Mouse (Mus musculus): ENCODE results near the gene Pink1. TPM values are rescaled to one million over a fixed set of nuclear protein-coding genes. Genes with fewer than 3 reads are reported as not detected.

The Pink1 gene
- polyA plus RNA-seq, 1 experiment, result not detected

GRCm38 (mm10) chr4:138361370-138361821, 35.3 kb upstream of the Pink1 start:
- H3K27ac ChIP-seq (ENCODE audit: insufficient read depth, low read depth, low read length), result no peak overlapping the region
- TF ChIP-seq POLR2A (IDR thresholded peaks at IDR 0.05; ENCODE audit: insufficient read depth, low read depth, low read length) (no peak), CTCF (IDR thresholded peaks at IDR 0.05; ENCODE audit: insufficient read depth, low read depth, low read length) (no peak)
- WGBS, result 9% methylated on average over 11 of the region's 11 CpGs
- H3K4me1 ChIP-seq (ENCODE audit: control insufficient read depth, insufficient read depth, low read length), result peaks cover 3% of the 10 kb centered on the region; the same call in 1 of the 2 replicates
- no peak overlapping the region for H3K4me3 ChIP-seq (ENCODE audit: insufficient read depth, low read depth, low read length)

- TF ChIP-seq CTCF (IDR thresholded peaks at IDR 0.05; ENCODE audit: insufficient read depth, low read depth, low read length) (no peak), POLR2A (IDR thresholded peaks at IDR 0.05; ENCODE audit: insufficient read depth, low read depth, low read length) (no peak)
- H3K4me3 ChIP-seq (ENCODE audit: insufficient read depth, low read depth, low read length), result no peak overlapping the region
- peaks cover 3% of the 10 kb centered on the region; the same call in 1 of the 2 replicates for H3K4me1 ChIP-seq (ENCODE audit: control insufficient read depth, insufficient read depth, low read length)
- 82% methylated on average over 3 of the region's 3 CpGs for WGBS
- H3K27ac ChIP-seq (ENCODE audit: insufficient read depth, low read depth, low read length), result no peak overlapping the region
Measured at GRCm38 (mm10) chr4:138358176-138358575, 32.1 kb upstream of the Pink1 start.

- no peak overlapping the region for H3K4me3 ChIP-seq (ENCODE audit: insufficient read depth, low read depth, low read length)
- no peak overlapping the region for H3K27ac ChIP-seq (ENCODE audit: insufficient read depth, low read depth, low read length)
- 89% methylated on average over 12 of the region's 12 CpGs for WGBS
- TF ChIP-seq CTCF (IDR thresholded peaks at IDR 0.05; ENCODE audit: insufficient read depth, low read depth, low read length) (no peak), POLR2A (IDR thresholded peaks at IDR 0.05; ENCODE audit: insufficient read depth, low read depth, low read length) (no peak)
- H3K4me1 ChIP-seq (ENCODE audit: control insufficient read depth, insufficient read depth, low read length), result no peaks in the 10 kb centered on the region
Measured at GRCm38 (mm10) chr4:138356551-138356950, 30.4 kb upstream of the Pink1 start.

GRCm38 (mm10) chr4:138356141-138356540, 30.0 kb upstream of the Pink1 start:
- TF ChIP-seq POLR2A (IDR thresholded peaks at IDR 0.05; ENCODE audit: insufficient read depth, low read depth, low read length) (no peak), CTCF (IDR thresholded peaks at IDR 0.05; ENCODE audit: insufficient read depth, low read depth, low read length) (no peak)
- H3K4me3 ChIP-seq (ENCODE audit: insufficient read depth, low read depth, low read length), result no peak overlapping the region
- 95% methylated on average over 8 of the region's 8 CpGs for WGBS

GRCm38 (mm10) chr4:138355496-138355895, 29.4 kb upstream of the Pink1 start:
- 89% methylated on average over 2 of the region's 2 CpGs for WGBS
- Histone ChIP-seq H3K27ac (ENCODE audit: insufficient read depth, low read depth, low read length) (no peak overlapping the region), H3K4me3 (ENCODE audit: insufficient read depth, low read depth, low read length) (no peak overlapping the region), H3K4me1 (ENCODE audit: control insufficient read depth, insufficient read depth, low read length) (no peaks in the 10 kb centered on the region)
- TF ChIP-seq CTCF (IDR thresholded peaks at IDR 0.05; ENCODE audit: insufficient read depth, low read depth, low read length), result no peak
- TF ChIP-seq POLR2A (IDR thresholded peaks at IDR 0.05; ENCODE audit: insufficient read depth, low read depth, low read length), result no peak

More at GRCm38 (mm10) chr4:138356141-138356540, 30.0 kb upstream of the Pink1 start:
- Histone ChIP-seq H3K27ac (ENCODE audit: insufficient read depth, low read depth, low read length) (no peak overlapping the region), H3K4me1 (ENCODE audit: control insufficient read depth, insufficient read depth, low read length) (no peaks in the 10 kb centered on the region)

- H3K4me3 ChIP-seq (ENCODE audit: insufficient read depth, low read depth, low read length), result no peak overlapping the region
- TF ChIP-seq POLR2A (IDR thresholded peaks at IDR 0.05; ENCODE audit: insufficient read depth, low read depth, low read length), result no peak
- no peak for TF ChIP-seq CTCF (IDR thresholded peaks at IDR 0.05; ENCODE audit: insufficient read depth, low read depth, low read length)
- no peaks in the 10 kb centered on the region for H3K4me1 ChIP-seq (ENCODE audit: control insufficient read depth, insufficient read depth, low read length)
- WGBS, result 81% methylated on average over 10 of the region's 10 CpGs
- no peak overlapping the region for H3K27ac ChIP-seq (ENCODE audit: insufficient read depth, low read depth, low read length)
Measured at GRCm38 (mm10) chr4:138353438-138354171, 27.5 kb upstream of the Pink1 start.

GRCm38 (mm10) chr4:138352692-138353091, 26.6 kb upstream of the Pink1 start:
- H3K4me3 ChIP-seq (ENCODE audit: insufficient read depth, low read depth, low read length), result no peak overlapping the region
- H3K4me1 ChIP-seq (ENCODE audit: control insufficient read depth, insufficient read depth, low read length), result no peaks in the 10 kb centered on the region
- TF ChIP-seq POLR2A (IDR thresholded peaks at IDR 0.05; ENCODE audit: insufficient read depth, low read depth, low read length), result no peak
- TF ChIP-seq CTCF (IDR thresholded peaks at IDR 0.05; ENCODE audit: insufficient read depth, low read depth, low read length), result no peak
- 90% methylated on average over 6 of the region's 6 CpGs for whole genome bisulfite sequencing
- no peak overlapping the region for H3K27ac ChIP-seq (ENCODE audit: insufficient read depth, low read depth, low read length)

GRCm38 (mm10) chr4:138351821-138352220, 25.7 kb upstream of the Pink1 start:
- Histone ChIP-seq H3K4me3 (ENCODE audit: insufficient read depth, low read depth, low read length) (no peak overlapping the region), H3K27ac (ENCODE audit: insufficient read depth, low read depth, low read length) (no peak overlapping the region), H3K4me1 (ENCODE audit: control insufficient read depth, insufficient read depth, low read length) (no peaks in the 10 kb centered on the region)
- WGBS, result 92% methylated on average over 5 of the region's 5 CpGs
- TF ChIP-seq POLR2A (IDR thresholded peaks at IDR 0.05; ENCODE audit: insufficient read depth, low read depth, low read length) (no peak), CTCF (IDR thresholded peaks at IDR 0.05; ENCODE audit: insufficient read depth, low read depth, low read length) (no peak)

GRCm38 (mm10) chr4:138348716-138349115, 22.6 kb upstream of the Pink1 start:
- Histone ChIP-seq H3K27ac (ENCODE audit: insufficient read depth, low read depth, low read length) (no peak overlapping the region), H3K4me3 (ENCODE audit: insufficient read depth, low read depth, low read length) (no peak overlapping the region), H3K4me1 (ENCODE audit: control insufficient read depth, insufficient read depth, low read length) (no peaks in the 10 kb centered on the region; the same call in 1 of the 2 replicates)
- TF ChIP-seq POLR2A (IDR thresholded peaks at IDR 0.05; ENCODE audit: insufficient read depth, low read depth, low read length) (no peak), CTCF (IDR thresholded peaks at IDR 0.05; ENCODE audit: insufficient read depth, low read depth, low read length) (no peak)
- 64% methylated on average over 7 of the region's 7 CpGs for WGBS

All from olfactory bulb, adult 2 months (tissue).